Mouse (Mus musculus) stomach, embryonic 16.5 days (tissue): Measurements from ENCODE around the gene Eef1a1. TPM values are rescaled to one million over a fixed set of nuclear protein-coding genes. Genes with fewer than 3 reads are reported as not detected.
"Not testable (repeated sequence)": the region's sequence is repeated elsewhere in the genome, so short reads cannot be mapped to it uniquely, and the experiment has no call there.

Experiments
- ATAC-seq: fragments of 200-750 bp; cut with Nextera tagmentation; 2 replicates; pipeline ENCODE4 v1.8.0; 2017; ENCODE audit warnings: moderate number of reproducible peaks, moderate TSS enrichment; ENCODE audit not compliant: insufficient read depth, low FRiP score
- H3K27ac ChIP-seq: fragments of 300-500 bp; sonication (generic); 2 replicates; pipeline ENCODE4 v1.5.1; 2014; ENCODE audit warnings: low read length
- H3K27me3 ChIP-seq: fragments of 300-500 bp; sonication (generic); 2 replicates; pipeline ENCODE4 v1.6.1; 2014; ENCODE audit warnings: low read length, control low read depth, mixed read lengths; ENCODE audit not compliant: control insufficient read depth, insufficient read depth
- H3K36me3 ChIP-seq: fragments of 300-500 bp; sonication (generic); 2 replicates; pipeline ENCODE4 v1.6.1; 2014; ENCODE audit warnings: low read length; ENCODE audit not compliant: control insufficient read depth, insufficient read depth
- H3K4me1 ChIP-seq: fragments of 300-500 bp; sonication (generic); 2 replicates; pipeline ENCODE4 v1.6.1; 2014; ENCODE audit warnings: low read length, control low read depth, mixed read lengths; ENCODE audit not compliant: control insufficient read depth, insufficient read depth
- H3K4me2 ChIP-seq: fragments of 300-500 bp; sonication (generic); 2 replicates; pipeline ENCODE4 v1.6.1; 2014; ENCODE audit warnings: low read depth, low read length, mixed read lengths
- H3K4me3 ChIP-seq: fragments of 300-500 bp; sonication (generic); replicated peaks from 2 replicates; pipeline ENCODE4 v1.5.1; 2014; ENCODE audit warnings: mild to moderate bottlenecking, low read length
- H3K9ac ChIP-seq: fragments of 300-500 bp; sonication (generic); 2 replicates; pipeline ENCODE4 v1.6.1; 2014; ENCODE audit warnings: low read length
- H3K9me3 ChIP-seq: fragments of 300-500 bp; sonication (generic); replicated peaks from 2 replicates; pipeline ENCODE4 v1.6.1; 2016; ENCODE audit warnings: low read length, control low read depth; ENCODE audit not compliant: control insufficient read depth
- WGBS: fragments of 180-500 bp; shearing (Covaris S2); extraction: QIAGEN DNeasy Blood & Tissue Kit; methylation state at CpG from one replicate; pipeline ENCODE4 v1.1.7; 2014; 5-methylcytosine and 5-hydroxymethylcytosine counted together
- polyA plus RNA-seq: library from polyadenylated mRNA; unstranded; fragments of >200 nt; fragmentation: Nextera tagmentation; extraction: Ambion mirVana; gene quantifications from 2 replicates; pipeline ENCODE4 v1.2.1, GENCODE M21; 2015

The Eef1a1 gene
- polyA plus RNA-seq, 1 experiment from 2014 or later, result 4,219 TPM

DNA sequence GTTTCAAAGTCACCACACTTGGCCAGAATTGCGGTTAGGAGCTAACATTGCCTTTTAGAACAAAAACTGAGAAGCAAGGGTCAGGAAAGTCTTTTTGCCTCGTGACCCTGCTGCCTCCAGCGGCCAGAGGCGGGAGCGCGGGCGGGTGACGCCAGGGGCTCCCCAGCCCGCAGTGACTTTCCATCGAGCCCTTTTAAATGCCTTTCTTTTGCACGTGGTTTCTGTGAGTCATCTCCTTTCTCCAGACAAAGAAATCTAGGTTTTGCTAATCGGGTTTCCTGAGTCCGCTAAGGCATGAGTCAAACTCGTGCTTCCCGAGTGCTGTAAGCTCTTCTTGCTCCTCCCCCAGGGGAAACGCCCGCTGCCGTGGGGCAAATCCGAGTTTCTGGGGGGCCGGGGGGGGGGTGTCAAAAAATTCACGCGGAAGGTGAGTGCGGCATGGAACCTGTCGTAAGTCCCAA, 38.4 kb upstream of the Eef1a1 start:
- Histone ChIP-seq H3K9ac (peak overlapping the region; percentile 64), H3K4me1 (peaks cover 9% of the 10 kb centered on the region), H3K9me3 (no peaks in the 10 kb centered on the region), H3K4me2 (peak overlapping the region; percentile 79), H3K36me3 (no peaks in the 10 kb centered on the region), H3K27ac (peak overlapping the region; percentile 93), H3K27me3 (no peaks in the 10 kb centered on the region), H3K4me3 (peak overlapping the region; percentile 60)
- WGBS, result under 1% methylated on average over 24 of the region's 24 CpGs
- peak; percentile 86 for ATAC-seq

DNA sequence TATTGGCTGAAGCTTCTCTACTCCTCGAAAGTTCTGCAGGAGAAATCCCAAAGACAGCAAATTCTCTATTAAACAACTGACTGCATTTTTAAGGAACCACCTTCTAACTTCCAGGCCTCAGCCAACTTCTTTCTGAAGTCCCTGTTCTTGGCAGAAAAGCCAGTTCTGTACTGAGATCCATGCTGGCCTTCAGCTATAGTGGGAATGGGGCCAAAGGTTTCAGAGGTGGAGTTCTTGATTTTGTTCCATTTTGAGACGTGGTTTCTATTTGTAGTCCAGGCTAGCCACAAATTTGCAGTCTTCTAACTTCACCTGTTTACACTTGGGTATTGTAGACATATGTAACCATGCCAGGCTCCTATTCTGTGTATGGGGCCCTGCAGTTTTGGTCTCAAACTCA, 37.3 kb upstream of the Eef1a1 start:
- Histone ChIP-seq H3K27ac (no peak overlapping the region), H3K9ac (no peak overlapping the region), H3K27me3 (no peaks in the 10 kb centered on the region), H3K4me1 (peaks cover 5% of the 10 kb centered on the region; the same call in 1 of the 2 replicates), H3K36me3 (no peaks in the 10 kb centered on the region), H3K9me3 (no peaks in the 10 kb centered on the region), H3K4me2 (no peak overlapping the region), H3K4me3 (no peak overlapping the region)
- WGBS, result 75% methylated on average over 2 of the region's 2 CpGs
- ATAC-seq, result no peak

DNA sequence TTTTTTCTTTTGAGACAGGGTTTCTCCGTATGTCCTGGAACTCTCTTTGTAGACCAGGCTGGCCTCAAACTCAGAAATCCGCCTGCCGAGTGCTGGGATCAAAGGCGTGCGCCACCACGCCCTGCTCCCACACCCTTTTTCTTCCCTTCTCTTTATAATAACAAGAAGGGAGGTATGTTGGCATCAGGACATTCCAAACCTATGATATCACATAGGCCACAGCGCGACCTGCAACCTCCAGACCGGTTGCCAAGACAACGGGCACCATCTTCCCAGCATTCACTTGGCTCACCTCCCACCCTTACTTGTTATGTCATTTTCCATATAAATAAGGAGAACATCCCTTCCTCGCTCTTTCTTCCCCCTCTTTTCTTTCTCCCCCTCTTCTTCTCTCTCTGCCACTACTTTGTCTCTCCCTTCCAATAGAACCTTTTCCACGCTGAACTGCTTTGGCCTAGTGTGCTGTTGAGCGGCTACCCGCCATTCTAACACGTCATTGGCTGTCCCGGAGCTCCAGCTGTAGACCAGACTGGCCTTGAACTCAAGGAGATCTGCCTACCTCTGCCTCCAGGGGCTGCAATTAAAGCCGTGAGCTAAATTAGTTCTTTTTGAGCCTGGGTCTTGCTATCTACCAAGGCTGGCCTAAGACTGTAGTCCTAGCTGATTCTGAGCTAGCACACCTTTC, 36.6 kb upstream of the Eef1a1 start:
- WGBS, result 87% methylated on average over 17 of the region's 17 CpGs
- no peak overlapping the region for H3K4me2 ChIP-seq
- H3K4me3 ChIP-seq, result no peak overlapping the region
- no peak overlapping the region for H3K27ac ChIP-seq
- no peaks in the 10 kb centered on the region for H3K27me3 ChIP-seq
- H3K36me3 ChIP-seq, result no peaks in the 10 kb centered on the region
- no peak for ATAC-seq
- H3K9ac ChIP-seq, result no peak overlapping the region
- H3K4me1 ChIP-seq, result peaks cover 5% of the 10 kb centered on the region; the same call in 1 of the 2 replicates
- no peaks in the 10 kb centered on the region for H3K9me3 ChIP-seq

DNA sequence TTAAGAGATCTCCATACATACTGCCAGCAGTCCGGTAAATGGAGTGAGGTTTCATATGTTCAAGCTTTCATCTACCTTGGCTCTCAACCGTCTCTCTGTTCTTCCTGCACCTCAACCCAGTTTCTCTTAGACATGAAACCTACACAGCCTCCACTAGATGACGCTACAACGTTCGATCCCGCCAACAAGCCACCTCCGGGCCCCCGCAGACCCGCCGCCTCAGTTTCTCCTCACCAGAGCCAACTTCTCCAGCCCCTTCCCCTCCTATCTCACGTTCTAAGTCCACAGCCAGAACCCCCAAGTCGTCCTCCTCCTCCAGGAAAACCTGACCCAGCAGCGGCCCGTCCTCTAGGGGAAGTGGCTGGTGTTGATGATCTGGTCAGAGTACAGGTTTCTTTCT, 32.7 kb upstream of the Eef1a1 start:
- Histone ChIP-seq H3K4me3 (peak overlapping the region; percentile 44), H3K4me2 (peak overlapping the region; percentile 85), H3K27me3 (no peaks in the 10 kb centered on the region), H3K9me3 (no peaks in the 10 kb centered on the region), H3K9ac (0 out of 2 replicates have a peak overlapping the region, but pooled peaks have one; percentile 48), H3K36me3 (no peaks in the 10 kb centered on the region), H3K4me1 (0 out of 2 replicates have a peak, but pooled peaks cover 6% of the 10 kb centered on the region), H3K27ac (no peak overlapping the region)
- no peak for ATAC-seq
- WGBS, result 24% methylated on average over 14 of the region's 14 CpGs

DNA sequence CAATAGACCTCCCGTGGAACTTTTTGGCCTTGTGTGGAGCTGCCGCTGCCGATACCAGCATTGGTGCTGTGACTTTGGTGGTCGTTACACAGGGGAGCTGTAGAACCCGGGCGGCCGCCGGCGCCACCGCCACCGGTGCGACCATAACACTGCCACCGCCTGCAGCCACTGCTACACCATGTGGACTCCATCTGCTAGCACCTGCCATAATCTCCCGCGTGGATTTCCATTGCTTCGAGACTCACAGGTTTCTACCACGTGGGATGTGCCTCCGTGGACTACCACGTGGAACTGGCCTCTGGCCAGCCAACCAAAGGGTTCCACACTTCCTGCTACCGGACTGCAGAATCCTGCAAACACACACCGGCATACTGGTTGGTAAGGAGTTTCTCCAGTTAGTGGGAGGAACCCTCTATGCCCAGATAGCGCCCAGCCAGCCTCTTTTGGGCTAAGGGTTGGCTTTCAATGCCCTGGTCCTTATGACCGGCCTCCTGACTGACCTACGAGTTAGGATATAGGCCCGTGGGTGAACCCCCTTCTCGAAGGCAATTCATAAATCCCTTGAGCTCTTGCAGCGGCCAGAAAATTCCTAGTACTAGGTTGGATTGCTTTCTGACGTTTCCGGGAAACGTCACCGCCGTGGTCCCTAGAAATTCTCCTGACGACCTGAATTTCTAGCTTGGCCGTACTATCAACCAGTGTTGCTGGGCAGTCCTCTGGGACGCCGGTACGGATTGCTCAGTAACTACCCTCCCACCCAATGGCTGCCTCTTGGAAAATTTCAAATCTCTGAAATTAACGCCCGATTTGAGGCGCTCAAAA, 32.0 kb upstream of the Eef1a1 start:
- Histone ChIP-seq H3K4me2 (peak overlapping the region; percentile 85), H3K4me3 (peak overlapping the region; percentile 44), H3K9ac (peak overlapping the region; percentile 66), H3K27ac (peak overlapping the region; percentile 16; the same call in 1 of the 2 replicates), H3K9me3 (no peaks in the 10 kb centered on the region), H3K36me3 (no peaks in the 10 kb centered on the region), H3K27me3 (no peaks in the 10 kb centered on the region), H3K4me1 (0 out of 2 replicates have a peak, but pooled peaks cover 6% of the 10 kb centered on the region)
- peak; percentile 67; the same call in 1 of the 2 replicates for ATAC-seq
- 3% methylated on average over 40 of the region's 40 CpGs for WGBS

DNA sequence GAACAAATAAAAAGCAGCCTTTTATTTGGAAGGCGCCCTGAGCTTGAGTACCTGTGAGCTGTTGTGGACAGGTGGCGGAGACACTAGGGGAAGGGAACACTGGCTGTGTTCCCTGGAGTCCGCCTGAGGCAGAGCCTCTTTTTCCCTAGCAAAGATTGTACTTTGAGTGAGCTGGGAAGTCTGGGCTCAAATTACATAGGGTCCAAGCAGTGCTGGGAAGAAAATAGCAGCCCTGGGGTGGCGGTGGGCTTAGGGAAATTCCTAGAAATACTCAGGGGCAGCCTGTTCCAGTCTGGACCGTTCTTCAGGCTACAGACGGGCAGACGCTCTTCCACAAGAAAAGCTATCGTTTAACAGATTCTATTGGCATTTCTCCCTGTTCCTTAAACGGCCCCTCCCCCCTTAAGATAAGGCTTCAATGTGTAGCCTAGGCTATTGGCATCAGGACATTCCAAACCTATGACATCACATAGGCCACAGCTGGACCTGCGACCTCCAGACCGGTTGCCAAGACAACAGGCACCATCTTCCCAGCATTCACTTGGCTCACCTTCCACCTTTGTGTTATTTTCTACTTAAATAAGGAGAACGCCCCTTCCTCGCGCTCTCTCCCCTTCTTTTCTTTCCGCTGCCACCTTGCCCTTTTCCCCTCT, 31.3 kb upstream of the Eef1a1 start:
- 3% methylated on average over 15 of the region's 15 CpGs for WGBS

DNA sequence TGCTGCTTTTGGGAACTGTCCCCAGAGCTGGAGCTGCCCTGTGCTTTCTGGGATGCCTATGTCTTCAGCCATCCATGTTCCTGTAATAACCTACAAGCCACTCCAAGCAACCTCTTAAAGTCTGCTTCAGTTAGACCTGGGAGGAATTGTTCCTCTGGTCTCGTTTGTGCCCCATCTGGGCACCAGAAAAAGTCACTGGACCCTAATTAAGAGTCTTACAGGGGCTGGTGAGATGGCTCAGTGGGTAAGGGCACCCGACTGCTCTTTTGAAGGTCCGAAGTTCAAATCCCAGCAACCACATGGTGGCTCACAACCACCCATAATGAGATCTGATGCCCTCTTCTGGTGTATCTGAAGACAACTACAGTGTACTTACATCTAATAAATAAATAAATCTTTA, 28.3 kb upstream of the Eef1a1 start:
- WGBS, result 79% methylated on average over 3 of the region's 3 CpGs
- not testable (repeated sequence) for H3K27me3 ChIP-seq, H3K9me3 ChIP-seq, H3K4me2 ChIP-seq, H3K4me1 ChIP-seq, H3K9ac ChIP-seq, H3K36me3 ChIP-seq, ATAC-seq, H3K4me3 ChIP-seq, H3K27ac ChIP-seq

More for the DNA sequence above, 31.3 kb upstream of the Eef1a1 start:
- H3K9me3 ChIP-seq, result no peaks in the 10 kb centered on the region
- peak overlapping the region; percentile 49; the same call in 1 of the 2 replicates for H3K27ac ChIP-seq
- no peaks in the 10 kb centered on the region for H3K36me3 ChIP-seq
- H3K27me3 ChIP-seq, result no peaks in the 10 kb centered on the region
- peak; percentile 77; the same call in 1 of the 2 replicates for ATAC-seq
- peak overlapping the region; percentile 66 for H3K9ac ChIP-seq
- peak overlapping the region; percentile 44 for H3K4me3 ChIP-seq
- H3K4me1 ChIP-seq, result 0 out of 2 replicates have a peak, but pooled peaks cover 6% of the 10 kb centered on the region
- H3K4me2 ChIP-seq, result peak overlapping the region; percentile 85

DNA sequence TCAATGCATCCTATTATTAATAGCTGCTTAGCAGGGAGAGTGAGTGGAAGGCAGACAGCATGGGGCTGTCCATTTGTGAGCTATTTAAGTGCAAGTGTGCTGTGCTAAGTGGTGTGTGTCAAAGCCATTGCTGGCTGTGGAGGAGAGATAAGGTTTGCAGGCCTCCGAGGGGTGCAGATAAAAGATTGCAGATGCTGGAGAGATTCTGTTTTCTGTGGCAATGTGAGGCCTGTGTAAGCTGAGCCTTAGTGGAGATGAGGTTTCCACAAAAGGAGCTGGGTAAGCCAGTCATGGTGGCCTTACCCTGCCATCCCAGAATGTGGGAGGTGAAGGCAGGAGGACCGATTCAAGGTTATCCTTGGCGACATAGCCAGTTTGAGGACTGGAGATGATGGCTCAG, 27.2 kb upstream of the Eef1a1 start:
- no peak for ATAC-seq
- Histone ChIP-seq H3K9me3 (0 out of 2 replicates have a peak, but pooled peaks cover 3% of the 10 kb centered on the region), H3K27me3 (no peaks in the 10 kb centered on the region), H3K4me3 (no peak overlapping the region), H3K4me1 (0 out of 2 replicates have a peak, but pooled peaks cover 6% of the 10 kb centered on the region), H3K4me2 (no peak overlapping the region), H3K9ac (no peak overlapping the region), H3K27ac (no peak overlapping the region), H3K36me3 (no peaks in the 10 kb centered on the region)
- 64% methylated on average over 3 of the region's 3 CpGs for WGBS
